Mouse (Mus musculus) liver, embryonic 14.5 days (tissue): ENCODE results near the gene Sowaha.

Experiments
- CTCF ChIP-seq: IDR thresholded peaks from 2 replicates; pipeline ENCODE4 v1.5.1; 2016; ENCODE audit warnings: antibody characterized with exemption, low read depth, control low read depth
- EP300 ChIP-seq: IDR thresholded peaks from 2 replicates; pipeline ENCODE4 v1.6.1; 2016; ENCODE audit warnings: antibody characterized with exemption, low read depth

DNA sequence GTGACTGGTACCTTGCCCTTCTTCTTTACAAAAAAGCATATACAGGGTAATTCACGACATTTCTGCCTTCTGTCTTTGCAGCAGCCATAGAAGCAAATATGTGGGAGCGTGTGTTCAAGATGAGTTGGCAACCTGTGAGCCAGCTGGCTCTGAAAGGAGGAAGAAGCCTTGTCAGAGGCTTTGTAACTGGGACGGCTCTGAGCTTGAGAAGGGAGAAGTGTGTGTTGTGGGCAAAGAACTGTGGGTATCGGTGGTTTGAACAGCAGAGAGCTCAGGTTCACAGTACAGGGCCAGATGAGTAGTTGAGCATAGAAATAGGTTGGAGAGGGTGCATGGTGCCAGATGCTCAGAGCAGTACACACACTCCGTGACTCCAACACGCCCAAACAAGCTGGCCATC, 16.9 kb upstream of the Sowaha start:
- no peak for TF ChIP-seq CTCF
- no peak for TF ChIP-seq EP300
